Mouse (Mus musculus): ENCODE measurements around the gene Ap1s1. TPM values are rescaled to one million over a fixed set of nuclear protein-coding genes. Genes with fewer than 3 reads are reported as not detected.
A peak's percentile ranks its signal among the peaks of the same experiment; 100 is the strongest.

Gene Ap1s1
- polyA plus RNA-seq, 1 experiment from 2014 or later, result 152 TPM

DNA sequence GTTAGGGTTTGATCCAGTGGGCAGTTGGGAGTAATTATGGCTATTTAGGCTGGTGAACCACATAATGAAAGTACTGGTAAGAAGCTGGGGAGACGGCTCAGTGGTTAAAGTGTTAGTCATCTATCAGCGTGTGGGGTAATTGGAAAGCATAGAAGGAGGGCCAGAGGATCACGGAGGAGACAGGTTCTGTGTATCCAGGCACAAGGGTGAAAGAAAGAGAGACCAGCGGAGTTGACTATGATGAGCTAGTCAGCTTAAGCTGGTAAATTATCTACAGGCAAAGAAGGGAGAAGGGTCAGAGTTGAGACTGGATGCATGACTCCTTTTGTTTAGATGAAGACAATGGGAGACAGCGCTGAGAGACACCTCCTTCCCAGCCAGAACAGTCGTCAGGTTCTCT lies 5.2 kb upstream of the Ap1s1 start:
- no peak overlapping the region for H3K27ac ChIP-seq (ENCODE audit: low read depth, low read length)
- 56% methylated on average over 6 of the region's 6 CpGs for WGBS

DNA sequence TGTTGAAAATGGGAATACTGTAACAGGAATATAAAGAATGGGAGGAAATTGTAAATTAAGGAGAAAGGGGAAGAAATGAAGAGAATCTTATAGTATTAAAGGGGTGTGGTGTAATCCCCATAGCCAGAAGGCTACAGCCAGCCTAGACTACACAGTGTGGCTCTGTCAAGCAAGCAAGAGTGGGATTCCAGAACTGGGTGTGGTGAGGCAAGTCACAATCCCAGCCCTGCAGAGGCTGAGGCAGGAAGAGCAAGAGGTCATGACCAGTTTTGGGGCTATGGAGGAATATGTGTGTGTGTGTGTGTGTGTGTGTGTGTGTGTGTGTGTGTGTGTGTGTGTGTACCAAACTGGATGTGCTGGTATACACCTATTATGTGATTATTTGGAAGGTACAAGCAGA lies 1.1 kb upstream of the Ap1s1 start:
- no peaks in the 10 kb centered on the region for H3K9me3 ChIP-seq (ENCODE audit: control insufficient read depth, low read length)
- peaks cover 8% of the 10 kb centered on the region; the same call in 1 of the 2 replicates for H3K4me1 ChIP-seq (ENCODE audit: control insufficient read depth, insufficient read depth, low read length)
- H3K9ac ChIP-seq (ENCODE audit: low read depth, low read length), result no peak overlapping the region
- ATAC-seq (ENCODE audit: low FRiP score, low TSS enrichment), result no peak
- peaks cover 6% of the 10 kb centered on the region for H3K36me3 ChIP-seq (ENCODE audit: control insufficient read depth, insufficient read depth, low read length)
- no peak overlapping the region for H3K4me2 ChIP-seq (replicated peaks; ENCODE audit: low read depth, low read length)
- no peaks in the 10 kb centered on the region for H3K27me3 ChIP-seq (ENCODE audit: control insufficient read depth, insufficient read depth, low read length)
- no peak overlapping the region for H3K27ac ChIP-seq (ENCODE audit: low read depth, low read length)
- H3K4me3 ChIP-seq (ENCODE audit: low read length), result no peak overlapping the region

More for the DNA sequence above, 5.2 kb upstream of the Ap1s1 start:
- Histone ChIP-seq H3K9ac (ENCODE audit: low read depth, low read length) (no peak overlapping the region), H3K4me2 (replicated peaks; ENCODE audit: low read depth, low read length) (no peak overlapping the region), H3K9me3 (ENCODE audit: control insufficient read depth, low read length) (no peaks in the 10 kb centered on the region), H3K36me3 (ENCODE audit: control insufficient read depth, insufficient read depth, low read length) (no peaks in the 10 kb centered on the region), H3K4me3 (ENCODE audit: low read length) (no peak overlapping the region), H3K4me1 (ENCODE audit: control insufficient read depth, insufficient read depth, low read length) (no peaks in the 10 kb centered on the region), H3K27me3 (ENCODE audit: control insufficient read depth, insufficient read depth, low read length) (no peaks in the 10 kb centered on the region)
- no peak for ATAC-seq (ENCODE audit: low FRiP score, low TSS enrichment)

DNA sequence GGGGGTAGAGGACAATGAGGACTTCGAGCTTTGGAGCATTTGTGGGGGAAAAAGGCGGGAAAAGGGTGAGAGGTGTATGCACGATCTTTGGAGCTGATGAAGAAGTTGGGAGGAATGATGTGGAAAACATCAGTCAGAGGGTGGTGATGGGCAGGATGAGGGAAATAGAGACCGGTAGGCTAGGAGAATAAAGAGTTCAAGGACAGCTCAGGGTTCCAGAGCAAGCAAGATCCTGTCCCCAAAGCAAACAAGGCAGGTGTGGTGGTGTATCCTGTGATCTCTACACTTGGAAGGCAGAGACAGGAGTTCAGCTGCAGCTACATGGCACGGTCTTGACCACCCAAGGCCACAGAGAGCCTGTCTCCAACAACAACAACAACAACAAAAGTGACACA lies 386 bp upstream of the Ap1s1 start:
- ATAC-seq (ENCODE audit: low FRiP score, low TSS enrichment), result peak; percentile 44
- WGBS, result 29% methylated on average over 5 of the region's 5 CpGs

DNA sequence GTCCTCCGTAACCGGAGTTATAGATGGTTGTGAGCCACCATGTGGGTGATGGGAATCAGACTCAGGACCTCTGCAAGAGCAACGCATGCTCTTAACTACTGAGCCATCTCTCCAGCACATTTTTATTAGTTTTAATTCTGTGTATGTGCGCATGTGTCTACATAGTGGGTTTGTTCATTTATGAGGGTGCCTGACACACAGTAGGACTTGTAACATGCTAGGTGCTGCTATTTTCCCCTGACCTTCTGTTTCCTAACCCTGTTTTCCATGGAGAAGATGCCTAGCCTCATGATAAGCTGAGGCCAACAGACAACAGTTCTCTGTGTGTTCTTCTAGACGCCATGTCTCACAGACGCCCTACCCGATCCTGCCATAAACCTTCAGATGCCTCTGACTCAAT lies 1.9 kb downstream of the Ap1s1 start:
- Histone ChIP-seq H3K4me3 (ENCODE audit: low read length) (no peak overlapping the region), H3K36me3 (ENCODE audit: control insufficient read depth, insufficient read depth, low read length) (peaks cover 33% of the 10 kb centered on the region), H3K4me1 (ENCODE audit: control insufficient read depth, insufficient read depth, low read length) (peaks cover 8% of the 10 kb centered on the region; the same call in 1 of the 2 replicates), H3K9ac (ENCODE audit: low read depth, low read length) (no peak overlapping the region), H3K4me2 (replicated peaks; ENCODE audit: low read depth, low read length) (no peak overlapping the region), H3K27me3 (ENCODE audit: control insufficient read depth, insufficient read depth, low read length) (no peaks in the 10 kb centered on the region), H3K27ac (ENCODE audit: low read depth, low read length) (no peak overlapping the region), H3K9me3 (ENCODE audit: control insufficient read depth, low read length) (no peaks in the 10 kb centered on the region)
- WGBS, result 94% methylated on average over 7 of the region's 7 CpGs
- ATAC-seq (ENCODE audit: low FRiP score, low TSS enrichment), result no peak

More for the DNA sequence above, 386 bp upstream of the Ap1s1 start:
- H3K27me3 ChIP-seq (ENCODE audit: control insufficient read depth, insufficient read depth, low read length), result no peaks in the 10 kb centered on the region
- peak overlapping the region; percentile 71; the same call in 1 of the 2 replicates for H3K4me3 ChIP-seq (ENCODE audit: low read length)
- H3K4me2 ChIP-seq (replicated peaks; ENCODE audit: low read depth, low read length), result peak overlapping the region; percentile 65; the same call in 1 of the 2 replicates
- H3K4me1 ChIP-seq (ENCODE audit: control insufficient read depth, insufficient read depth, low read length), result peaks cover 8% of the 10 kb centered on the region; the same call in 1 of the 2 replicates
- H3K9me3 ChIP-seq (ENCODE audit: control insufficient read depth, low read length), result no peaks in the 10 kb centered on the region
- H3K27ac ChIP-seq (ENCODE audit: low read depth, low read length), result no peak overlapping the region
- H3K36me3 ChIP-seq (ENCODE audit: control insufficient read depth, insufficient read depth, low read length), result peaks cover 13% of the 10 kb centered on the region
- H3K9ac ChIP-seq (ENCODE audit: low read depth, low read length), result no peak overlapping the region

- no peaks in the 10 kb centered on the region for H3K27me3 ChIP-seq (ENCODE audit: control insufficient read depth, insufficient read depth, low read length)
- 83% methylated on average over 10 of the region's 10 CpGs for WGBS
- H3K4me2 ChIP-seq (replicated peaks; ENCODE audit: low read depth, low read length), result no peak overlapping the region
- ATAC-seq (ENCODE audit: low FRiP score, low TSS enrichment), result no peak
- H3K4me1 ChIP-seq (ENCODE audit: control insufficient read depth, insufficient read depth, low read length), result peaks cover 8% of the 10 kb centered on the region; the same call in 1 of the 2 replicates
- H3K9me3 ChIP-seq (ENCODE audit: control insufficient read depth, low read length), result no peaks in the 10 kb centered on the region
- H3K27ac ChIP-seq (ENCODE audit: low read depth, low read length), result no peak overlapping the region
- no peak overlapping the region for H3K9ac ChIP-seq (ENCODE audit: low read depth, low read length)
- peaks cover 57% of the 10 kb centered on the region for H3K36me3 ChIP-seq (ENCODE audit: control insufficient read depth, insufficient read depth, low read length)
- no peak overlapping the region for H3K4me3 ChIP-seq (ENCODE audit: low read length)
Observed at GRCm38 (mm10) chr5:137041442-137041841, 4.5 kb downstream of the Ap1s1 start.

- no peaks in the 10 kb centered on the region for H3K9me3 ChIP-seq (ENCODE audit: control insufficient read depth, low read length)
- no peaks in the 10 kb centered on the region for H3K27me3 ChIP-seq (ENCODE audit: control insufficient read depth, insufficient read depth, low read length)
- no peak overlapping the region for H3K4me2 ChIP-seq (replicated peaks; ENCODE audit: low read depth, low read length)
- H3K4me1 ChIP-seq (ENCODE audit: control insufficient read depth, insufficient read depth, low read length), result no peaks in the 10 kb centered on the region
- no peak for ATAC-seq (ENCODE audit: low FRiP score, low TSS enrichment)
- no peak overlapping the region for H3K9ac ChIP-seq (ENCODE audit: low read depth, low read length)
- H3K4me3 ChIP-seq (ENCODE audit: low read length), result no peak overlapping the region
- no peak overlapping the region for H3K27ac ChIP-seq (ENCODE audit: low read depth, low read length)
- WGBS, result 96% methylated on average over 10 of the region's 10 CpGs
- peaks cover 61% of the 10 kb centered on the region for H3K36me3 ChIP-seq (ENCODE audit: control insufficient read depth, insufficient read depth, low read length)
Observed at GRCm38 (mm10) chr5:137039453-137039852, 6.5 kb downstream of the Ap1s1 start.

- H3K9me3 ChIP-seq (ENCODE audit: control insufficient read depth, low read length), result no peaks in the 10 kb centered on the region
- peaks cover 13% of the 10 kb centered on the region for H3K27me3 ChIP-seq (ENCODE audit: control insufficient read depth, insufficient read depth, low read length)
- peaks cover 47% of the 10 kb centered on the region for H3K36me3 ChIP-seq (ENCODE audit: control insufficient read depth, insufficient read depth, low read length)
- peaks cover 17% of the 10 kb centered on the region; the same call in 1 of the 2 replicates for H3K4me1 ChIP-seq (ENCODE audit: control insufficient read depth, insufficient read depth, low read length)
- no peak overlapping the region for H3K4me2 ChIP-seq (replicated peaks; ENCODE audit: low read depth, low read length)
- no peak overlapping the region for H3K27ac ChIP-seq (ENCODE audit: low read depth, low read length)
- no peak overlapping the region for H3K9ac ChIP-seq (ENCODE audit: low read depth, low read length)
- 89% methylated on average over 13 of the region's 13 CpGs for WGBS
- no peak for ATAC-seq (ENCODE audit: low FRiP score, low TSS enrichment)
- H3K4me3 ChIP-seq (ENCODE audit: low read length), result no peak overlapping the region
Observed at GRCm38 (mm10) chr5:137036211-137036610, 9.7 kb downstream of the Ap1s1 start.

DNA sequence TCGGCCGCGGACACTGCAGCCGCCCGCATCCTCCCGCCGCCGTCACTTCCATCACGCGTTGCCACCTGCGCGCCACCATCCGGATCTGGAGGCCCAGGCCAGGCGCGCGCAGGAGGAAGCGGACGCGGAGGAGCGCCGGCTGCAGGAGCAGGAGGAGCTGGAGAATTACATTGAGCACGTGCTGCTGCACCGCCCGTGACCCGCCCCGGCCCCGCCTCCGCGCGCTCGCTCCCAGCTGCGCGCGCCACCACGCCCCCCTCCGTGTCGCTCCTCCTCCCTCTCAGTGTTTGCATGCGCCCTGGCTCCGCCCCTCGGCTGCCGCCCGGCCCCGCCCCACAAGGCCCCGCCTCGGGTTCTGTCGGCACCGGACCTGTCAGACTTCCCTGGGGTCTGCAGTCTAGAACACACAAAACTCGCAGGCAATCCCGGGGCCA lies 13.3 kb downstream of the Ap1s1 start:
- peak overlapping the region; percentile 99 for H3K4me2 ChIP-seq (replicated peaks; ENCODE audit: low read depth, low read length)
- H3K27me3 ChIP-seq (ENCODE audit: control insufficient read depth, insufficient read depth, low read length), result peaks cover 45% of the 10 kb centered on the region
- H3K27ac ChIP-seq (ENCODE audit: low read depth, low read length), result no peak overlapping the region
- H3K36me3 ChIP-seq (ENCODE audit: control insufficient read depth, insufficient read depth, low read length), result peaks cover 16% of the 10 kb centered on the region; the same call in 1 of the 2 replicates
- ATAC-seq (ENCODE audit: low FRiP score, low TSS enrichment), result peak; percentile 80
- peak overlapping the region; percentile 49 for H3K4me3 ChIP-seq (ENCODE audit: low read length)
- H3K9ac ChIP-seq (ENCODE audit: low read depth, low read length), result peak overlapping the region; percentile 40
- no peaks in the 10 kb centered on the region for H3K9me3 ChIP-seq (ENCODE audit: control insufficient read depth, low read length)
- WGBS, result under 1% methylated on average over 46 of the region's 49 CpGs
- H3K4me1 ChIP-seq (ENCODE audit: control insufficient read depth, insufficient read depth, low read length), result peaks cover 29% of the 10 kb centered on the region

DNA sequence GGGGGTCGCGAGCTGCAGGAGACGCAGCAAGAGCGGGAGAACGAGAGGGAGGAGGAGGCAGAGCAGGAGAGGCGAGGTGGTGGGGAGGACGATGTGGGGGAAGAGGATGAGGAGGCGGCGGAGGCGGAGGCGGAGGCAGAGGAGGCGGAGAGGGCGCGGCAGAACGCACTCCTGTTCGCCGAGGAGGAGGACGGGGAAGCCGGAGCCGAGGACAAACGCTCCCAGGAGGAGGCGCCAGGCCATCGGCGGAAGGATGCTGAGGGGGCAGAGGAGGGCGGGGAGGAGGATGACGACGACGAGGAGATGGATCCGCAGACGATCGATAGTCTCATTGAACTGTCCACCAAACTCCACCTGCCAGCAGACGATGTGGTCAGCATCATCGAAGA lies 13.9 kb downstream of the Ap1s1 start:
- no peak for ATAC-seq (ENCODE audit: low FRiP score, low TSS enrichment)
- Histone ChIP-seq H3K4me1 (ENCODE audit: control insufficient read depth, insufficient read depth, low read length) (peaks cover 29% of the 10 kb centered on the region), H3K4me3 (ENCODE audit: low read length) (peak overlapping the region; percentile 49), H3K27ac (ENCODE audit: low read depth, low read length) (no peak overlapping the region), H3K27me3 (ENCODE audit: control insufficient read depth, insufficient read depth, low read length) (peaks cover 45% of the 10 kb centered on the region), H3K36me3 (ENCODE audit: control insufficient read depth, insufficient read depth, low read length) (peaks cover 10% of the 10 kb centered on the region; the same call in 1 of the 2 replicates), H3K9me3 (ENCODE audit: control insufficient read depth, low read length) (no peaks in the 10 kb centered on the region), H3K4me2 (replicated peaks; ENCODE audit: low read depth, low read length) (peak overlapping the region; percentile 99), H3K9ac (ENCODE audit: low read depth, low read length) (no peak overlapping the region)
- WGBS, result 0% methylated on average over 31 of the region's 33 CpGs

Measured in kidney, embryonic 14.5 days (tissue).